Mouse (Mus musculus): Measurements from ENCODE around the gene Tmem80.

- TF ChIP-seq CTCF (IDR thresholded peaks at IDR 0.05; ENCODE audit: extremely low read depth, insufficient read depth, insufficient read length, insufficient replicate concordance) (no peak), POLR2A (IDR thresholded peaks at IDR 0.05; ENCODE audit: low read depth, low read length) (no peak)
Observed at GRCm38 (mm10) chr7:141371942-141372595, 44.5 kb downstream of the Tmem80 start.
